Mouse (Mus musculus) thymus, adult 2 months (tissue): ENCODE measurements at regions not wholly inside any gene's neighbourhood (a gene's known extent, or its start where the extent isn't known, plus 50 kb on each side); places are given as distances from the start of the nearest gene placed in this dataset.

Experiments
- DNase-seq: peaks from one replicate; pipeline ENCODE4 v3.0.0; 2021
- H3K27ac ChIP-seq: fragments of 200-500 bp; 2 replicates; pipeline ENCODE4 v1.5.1; 2012; ENCODE audit warnings: low read length, control low read depth; ENCODE audit not compliant: control insufficient read depth, insufficient read depth
- H3K27me3 ChIP-seq: fragments of 200-500 bp; 2 replicates; pipeline ENCODE4 v1.6.1; 2012; ENCODE audit warnings: mild to moderate bottlenecking, low read length, moderate library complexity, mixed read lengths; ENCODE audit not compliant: control insufficient read depth, insufficient read depth
- H3K36me3 ChIP-seq: fragments of 200-500 bp; 2 replicates; pipeline ENCODE4 v1.6.1; 2012; ENCODE audit warnings: mild to moderate bottlenecking, low read length, moderate library complexity; ENCODE audit not compliant: control insufficient read depth, insufficient read depth
- H3K4me1 ChIP-seq: fragments of 200-500 bp; replicated peaks from 2 replicates; pipeline ENCODE4 v1.6.1; 2012; ENCODE audit warnings: low read length; ENCODE audit not compliant: control insufficient read depth, insufficient read depth
- H3K4me3 ChIP-seq: fragments of 200-500 bp; 2 replicates; pipeline ENCODE4 v1.5.1; 2012; ENCODE audit warnings: mild to moderate bottlenecking, low read length, control low read depth, moderate library complexity; ENCODE audit not compliant: control insufficient read depth, insufficient read depth
- CTCF ChIP-seq: fragments of 200-500 bp; IDR thresholded peaks from 2 replicates; pipeline ENCODE4 v1.5.1; 2012; ENCODE audit warnings: mild to moderate bottlenecking, control low read depth, low read length, moderate library complexity, borderline replicate concordance; ENCODE audit not compliant: control insufficient read depth, poor library complexity, insufficient read depth; ENCODE audit errors: extremely low read depth
- POLR2A ChIP-seq: fragments of 200-500 bp; IDR thresholded peaks from 2 replicates; pipeline ENCODE4 v1.6.1; 2012; ENCODE audit warnings: mild to moderate bottlenecking, low read length, control low read depth, moderate library complexity; ENCODE audit not compliant: control insufficient read depth, poor library complexity, insufficient read depth; ENCODE audit errors: extremely low read depth
- WGBS: fragments of 180-500 bp; shearing (Covaris S2); methylation state at CpG from one replicate; pipeline ENCODE4 v1.1.7; 2018; 5-methylcytosine and 5-hydroxymethylcytosine counted together

GRCm38 (mm10) chr2:133472966-133473744 lies 78.8 kb upstream of the Bmp2 start:
- Histone ChIP-seq H3K36me3 (no peaks in the 10 kb centered on the region), H3K4me1 (no peaks in the 10 kb centered on the region), H3K27me3 (no peaks in the 10 kb centered on the region), H3K27ac (no peak overlapping the region), H3K4me3 (no peak overlapping the region)
- DNase-seq, result no peak
- no peak for TF ChIP-seq CTCF
- TF ChIP-seq POLR2A, result no peak
- 63% methylated on average over 5 of the region's 5 CpGs for WGBS

GRCm38 (mm10) chr2:133474174-133474573 lies 77.8 kb upstream of the Bmp2 start:
- Histone ChIP-seq H3K27ac (no peak overlapping the region), H3K27me3 (no peaks in the 10 kb centered on the region), H3K36me3 (no peaks in the 10 kb centered on the region), H3K4me1 (no peaks in the 10 kb centered on the region), H3K4me3 (no peak overlapping the region)
- no peak for DNase-seq
- WGBS, result 92% methylated on average over 1 of the region's 1 CpGs
- TF ChIP-seq POLR2A (no peak), CTCF (no peak)

GRCm38 (mm10) chr2:133480870-133481269 lies 71.1 kb upstream of the Bmp2 start:
- Histone ChIP-seq H3K4me3 (no peak overlapping the region), H3K4me1 (no peaks in the 10 kb centered on the region), H3K36me3 (no peaks in the 10 kb centered on the region), H3K27ac (no peak overlapping the region), H3K27me3 (no peaks in the 10 kb centered on the region)
- no peak for TF ChIP-seq CTCF
- no peak for TF ChIP-seq POLR2A
- no peak for DNase-seq
- WGBS, result 64% methylated on average over 3 of the region's 3 CpGs

GRCm38 (mm10) chr2:133481305-133481704 lies 70.7 kb upstream of the Bmp2 start:
- no peaks in the 10 kb centered on the region for H3K36me3 ChIP-seq
- no peak overlapping the region for H3K4me3 ChIP-seq
- 79% methylated on average over 6 of the region's 6 CpGs for WGBS
- H3K4me1 ChIP-seq, result no peaks in the 10 kb centered on the region
- no peak for DNase-seq
- H3K27me3 ChIP-seq, result no peaks in the 10 kb centered on the region
- no peak overlapping the region for H3K27ac ChIP-seq
- TF ChIP-seq POLR2A (no peak), CTCF (no peak)

GRCm38 (mm10) chr2:133481785-133482184 lies 70.2 kb upstream of the Bmp2 start:
- WGBS, result 88% methylated on average over 3 of the region's 3 CpGs
- DNase-seq, result no peak
- TF ChIP-seq POLR2A, result no peak
- no peak for TF ChIP-seq CTCF

GRCm38 (mm10) chr2:133495443-133495842 lies 56.5 kb upstream of the Bmp2 start:
- TF ChIP-seq POLR2A (no peak), CTCF (no peak)
- Histone ChIP-seq H3K4me1 (no peaks in the 10 kb centered on the region), H3K27ac (no peak overlapping the region), H3K27me3 (no peaks in the 10 kb centered on the region), H3K4me3 (no peak overlapping the region), H3K36me3 (no peaks in the 10 kb centered on the region)
- DNase-seq, result no peak
- WGBS, result 38% methylated on average over 3 of the region's 3 CpGs

More at GRCm38 (mm10) chr2:133481785-133482184, 70.2 kb upstream of the Bmp2 start:
- H3K27me3 ChIP-seq, result no peaks in the 10 kb centered on the region
- no peak overlapping the region for H3K27ac ChIP-seq
- no peaks in the 10 kb centered on the region for H3K4me1 ChIP-seq
- no peak overlapping the region for H3K4me3 ChIP-seq
- H3K36me3 ChIP-seq, result no peaks in the 10 kb centered on the region

GRCm38 (mm10) chr2:133496389-133496788 lies 55.6 kb upstream of the Bmp2 start:
- DNase-seq, result no peak
- Histone ChIP-seq H3K27me3 (no peaks in the 10 kb centered on the region), H3K4me1 (no peaks in the 10 kb centered on the region), H3K27ac (no peak overlapping the region), H3K36me3 (no peaks in the 10 kb centered on the region), H3K4me3 (no peak overlapping the region)
- TF ChIP-seq POLR2A (no peak), CTCF (no peak)
